In genomic region chr14:20082536-20083325, GRCm38 (mm10) we compare ENCODE assay signal across 8 mouse cellular contexts. TPM values are rescaled to one million over a fixed set of nuclear protein-coding genes. Genes with fewer than 3 reads are reported as not detected.
DNase-seq lines count a peak whose midpoint lies in the region; ATAC-seq and TF ChIP-seq lines count a peak whose summit lies in the region.

No protein-coding gene starts in this region.

- 2% methylated on average over 55 of the region's 56 CpGs for WGBS in heart, embryonic 12.5 days
- WGBS in kidney, postnatal 0 days: 1% methylated on average over 52 of the region's 56 CpGs
- 2% methylated on average over 56 of the region's 56 CpGs for WGBS in liver, embryonic 11.5 days
- 2% methylated on average over 56 of the region's 56 CpGs for WGBS in stomach, embryonic 14.5 days

- H3K27me3 ChIP-seq in heart, embryonic 12.5 days (replicated peaks): no peaks in the 10 kb centered on the region
- no peaks in the 10 kb centered on the region for H3K27me3 ChIP-seq in kidney, postnatal 0 days (ENCODE audit: insufficient read depth, low read length)
- no peaks in the 10 kb centered on the region for H3K27me3 ChIP-seq in liver, embryonic 11.5 days (replicated peaks; ENCODE audit: control insufficient read depth, insufficient read depth, low read length)
- H3K27me3 ChIP-seq in stomach, embryonic 14.5 days (ENCODE audit: control insufficient read depth, insufficient read depth, low read length): no peaks in the 10 kb centered on the region

- peak overlapping the region; percentile 86 for H3K4me2 ChIP-seq in heart, embryonic 12.5 days
- peak overlapping the region; percentile 79 for H3K4me2 ChIP-seq in kidney, postnatal 0 days (ENCODE audit: low read length)
- H3K4me2 ChIP-seq in liver, embryonic 11.5 days: peak overlapping the region; percentile 76
- H3K4me2 ChIP-seq in stomach, embryonic 14.5 days (replicated peaks; ENCODE audit: low read depth, low read length): peak overlapping the region; percentile 83

- peak; percentile 97 for DNase-seq in CD4-positive helper T cell, adult 2 months (ENCODE audit: low read depth, low spot score)
- peak; percentile 86 for DNase-seq in brain, embryonic 18.5 days (ENCODE audit: low read depth, low spot score)
- peak; percentile 95 for DNase-seq in kidney, postnatal 0 days (ENCODE audit: low spot score)
- peak; percentile 90 for DNase-seq in liver, embryonic 11.5 days (ENCODE audit: low spot score)
- peak; percentile 97 for DNase-seq in naive thymus-derived CD4-positive, alpha-beta T cell, adult 2 months (ENCODE audit: low read depth)

- TF ChIP-seq CTCF in kidney, postnatal 0 days (IDR thresholded peaks at IDR 0.05; ENCODE audit: low read depth): no peak

- ATAC-seq in erythroid progenitor cell, adult 5-6 weeks (replicated peaks; ENCODE audit: low FRiP score, poor library complexity, severe bottlenecking): peak; percentile 99
- peak; percentile 97 for ATAC-seq in heart, embryonic 12.5 days (ENCODE audit: insufficient number of reproducible peaks, low FRiP score)
- ATAC-seq in kidney, postnatal 0 days (replicated peaks; ENCODE audit: low FRiP score, low read depth): peak; percentile 99
- ATAC-seq in liver, embryonic 11.5 days (replicated peaks; ENCODE audit: low FRiP score): peak; percentile 96
- ATAC-seq in stomach, embryonic 14.5 days (ENCODE audit: insufficient number of reproducible peaks, insufficient read depth, low FRiP score, low read depth): peak; percentile 98

- peak overlapping the region; percentile 95 for H3K27ac ChIP-seq in heart, embryonic 12.5 days (ENCODE audit: poor library complexity, severe bottlenecking)
- peak overlapping the region; percentile 97 for H3K27ac ChIP-seq in kidney, postnatal 0 days
- peak overlapping the region; percentile 96 for H3K27ac ChIP-seq in liver, embryonic 11.5 days (ENCODE audit: low read depth, low read length)
- H3K27ac ChIP-seq in stomach, embryonic 14.5 days (ENCODE audit: low read length): peak overlapping the region; percentile 96

- H3K9me3 ChIP-seq in heart, embryonic 12.5 days (replicated peaks): no peaks in the 10 kb centered on the region
- H3K9me3 ChIP-seq in kidney, postnatal 0 days (replicated peaks; ENCODE audit: low read length): no peaks in the 10 kb centered on the region
- no peaks in the 10 kb centered on the region for H3K9me3 ChIP-seq in liver, embryonic 11.5 days (ENCODE audit: control insufficient read depth, low read length)
- no peaks in the 10 kb centered on the region for H3K9me3 ChIP-seq in stomach, embryonic 14.5 days (ENCODE audit: control insufficient read depth, low read depth, low read length)

- H3K4me3 ChIP-seq in heart, embryonic 12.5 days: peak overlapping the region; percentile 66
- peak overlapping the region; percentile 50 for H3K4me3 ChIP-seq in kidney, postnatal 0 days (replicated peaks; ENCODE audit: low read depth, low read length)
- H3K4me3 ChIP-seq in liver, embryonic 11.5 days (ENCODE audit: low read depth, low read length): peak overlapping the region; percentile 68
- H3K4me3 ChIP-seq in stomach, embryonic 14.5 days (ENCODE audit: low read depth, low read length): peak overlapping the region; percentile 53

- H3K4me1 ChIP-seq in heart, embryonic 12.5 days (replicated peaks): peaks cover 15% of the 10 kb centered on the region
- peaks cover 20% of the 10 kb centered on the region for H3K4me1 ChIP-seq in kidney, postnatal 0 days (replicated peaks; ENCODE audit: insufficient read depth, low read length)
- H3K4me1 ChIP-seq in liver, embryonic 11.5 days (replicated peaks; ENCODE audit: control insufficient read depth, insufficient read depth, low read length): peaks cover 29% of the 10 kb centered on the region
- peaks cover 8% of the 10 kb centered on the region; the same call in 1 of the 2 replicates for H3K4me1 ChIP-seq in stomach, embryonic 14.5 days (ENCODE audit: control insufficient read depth, insufficient read depth, low read length)

- H3K9ac ChIP-seq in heart, embryonic 12.5 days: peak overlapping the region; percentile 84
- H3K9ac ChIP-seq in kidney, postnatal 0 days (ENCODE audit: low read depth, low read length): peak overlapping the region; percentile 79
- H3K9ac ChIP-seq in liver, embryonic 11.5 days (ENCODE audit: low read depth, low read length): peak overlapping the region; percentile 80
- peak overlapping the region; percentile 58 for H3K9ac ChIP-seq in stomach, embryonic 14.5 days (replicated peaks; ENCODE audit: low read depth, low read length)

- no peaks in the 10 kb centered on the region for H3K36me3 ChIP-seq in heart, embryonic 12.5 days
- no peaks in the 10 kb centered on the region for H3K36me3 ChIP-seq in kidney, postnatal 0 days (ENCODE audit: insufficient read depth, low read length)
- no peaks in the 10 kb centered on the region for H3K36me3 ChIP-seq in liver, embryonic 11.5 days (ENCODE audit: control insufficient read depth, insufficient read depth, low read length)
- H3K36me3 ChIP-seq in stomach, embryonic 14.5 days (ENCODE audit: control insufficient read depth, insufficient read depth, low read length): no peaks in the 10 kb centered on the region

RNA-seq across cellular contexts. Expression of gene Saysd1, which starts 55.6 kb away (rescaled TPM):
- total RNA-seq in erythroid progenitor cell, adult 5-6 weeks (2015; ENCODE audit: low replicate concordance): 0.42 and 1.4 TPM in 2 replicates
- total RNA-seq in erythroid progenitor cell, adult 5-6 weeks (2017; ENCODE audit: low replicate concordance): not detected in 2 replicates
- 7.3 and 7.9 TPM in 2 replicates for polyA plus RNA-seq in heart, embryonic 12.5 days (2016; fragmentation: Nextera tagmentation; extraction: Ambion mirVana)
- 18.1 and 19.3 TPM in 2 replicates for polyA plus RNA-seq in kidney, postnatal 0 days (2015; fragmentation: Nextera tagmentation; extraction: Ambion mirVana)
- 7.7 TPM in 2 replicates for polyA plus RNA-seq in liver, embryonic 11.5 days (2014; fragmentation: Nextera tagmentation; extraction: Ambion mirVana)
- polyA plus RNA-seq in stomach, embryonic 14.5 days (2014; fragmentation: Nextera tagmentation; extraction: Ambion mirVana): 15.1 and 16.2 TPM in 2 replicates

Comparison
In these comparisons a context has a peak if more than half of its experiments do, and no peak if none do; other contexts are left out.
1. Peak in every context shown above with its lines: DNase-seq, ATAC-seq, H3K4me3 ChIP-seq and H3K27ac ChIP-seq.